Mouse (Mus musculus): ENCODE measurements at regions not wholly inside any gene's neighbourhood (a gene's known extent, or its start where the extent isn't known, plus 50 kb on each side); places are given as distances from the start of the nearest gene placed in this dataset.
"Not testable (repeated sequence)": the region's sequence is repeated elsewhere in the genome, so short reads cannot be mapped to it uniquely, and the experiment has no call there.

DNA sequence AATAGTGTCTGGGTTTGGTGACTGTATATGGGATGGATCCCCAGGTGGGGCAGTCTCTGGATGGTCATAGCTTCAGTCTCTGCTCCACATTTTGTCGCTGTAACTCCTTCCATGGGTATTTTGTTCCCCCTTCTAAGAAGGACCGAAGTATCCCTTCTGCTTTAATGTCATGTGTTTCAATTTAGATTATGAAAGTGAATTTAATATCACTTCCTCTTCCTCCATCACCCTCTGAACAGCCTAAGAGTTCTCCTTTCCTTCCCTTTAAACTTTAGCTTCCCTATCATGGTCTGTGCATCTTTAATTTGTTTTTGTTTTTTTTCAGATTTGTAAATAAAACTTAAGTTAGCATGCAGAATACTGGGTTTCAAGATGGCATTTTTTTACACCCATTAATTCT is 211.0 kb upstream of the Phyhipl start:
- DNase-seq (ENCODE audit: low read depth, low spot score): no peak

DNA sequence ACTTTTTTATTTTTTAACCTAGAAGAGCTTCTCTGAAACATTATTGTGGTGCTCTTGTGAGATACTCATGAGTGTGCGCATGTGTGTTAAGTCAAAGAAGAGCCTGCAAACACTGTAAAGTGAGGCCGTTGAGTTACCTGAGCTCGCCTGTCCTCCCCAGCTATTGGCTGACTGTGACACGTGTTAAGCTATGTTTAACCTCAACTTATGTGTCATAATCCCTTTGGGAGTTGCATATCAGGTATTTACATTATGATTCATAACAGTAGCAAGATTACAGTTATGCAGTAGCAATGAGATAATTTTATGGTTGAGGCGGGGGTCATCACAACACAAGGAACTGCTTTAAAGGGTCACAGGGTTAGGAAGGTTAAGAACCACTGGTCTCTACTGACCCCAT is 208.9 kb upstream of the Phyhipl start:
- no peak for DNase-seq (ENCODE audit: low read depth, low spot score)

DNA sequence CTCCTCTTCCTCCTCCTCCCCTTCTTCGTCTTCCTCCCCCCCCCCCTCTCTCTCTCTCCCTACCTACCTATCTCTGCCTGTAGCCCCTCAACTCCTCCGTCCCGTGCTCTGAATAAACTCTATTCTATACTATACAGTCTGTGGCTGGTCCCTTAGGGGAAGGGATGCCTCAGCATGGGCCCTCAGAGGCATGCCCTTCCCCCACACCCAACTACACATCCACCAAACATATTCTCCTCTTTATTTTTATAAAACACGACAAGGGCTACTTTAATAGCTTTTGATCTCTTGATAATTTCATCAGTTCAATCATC is 206.2 kb upstream of the Phyhipl start:
- no peak for DNase-seq (ENCODE audit: low read depth, low spot score)

DNA sequence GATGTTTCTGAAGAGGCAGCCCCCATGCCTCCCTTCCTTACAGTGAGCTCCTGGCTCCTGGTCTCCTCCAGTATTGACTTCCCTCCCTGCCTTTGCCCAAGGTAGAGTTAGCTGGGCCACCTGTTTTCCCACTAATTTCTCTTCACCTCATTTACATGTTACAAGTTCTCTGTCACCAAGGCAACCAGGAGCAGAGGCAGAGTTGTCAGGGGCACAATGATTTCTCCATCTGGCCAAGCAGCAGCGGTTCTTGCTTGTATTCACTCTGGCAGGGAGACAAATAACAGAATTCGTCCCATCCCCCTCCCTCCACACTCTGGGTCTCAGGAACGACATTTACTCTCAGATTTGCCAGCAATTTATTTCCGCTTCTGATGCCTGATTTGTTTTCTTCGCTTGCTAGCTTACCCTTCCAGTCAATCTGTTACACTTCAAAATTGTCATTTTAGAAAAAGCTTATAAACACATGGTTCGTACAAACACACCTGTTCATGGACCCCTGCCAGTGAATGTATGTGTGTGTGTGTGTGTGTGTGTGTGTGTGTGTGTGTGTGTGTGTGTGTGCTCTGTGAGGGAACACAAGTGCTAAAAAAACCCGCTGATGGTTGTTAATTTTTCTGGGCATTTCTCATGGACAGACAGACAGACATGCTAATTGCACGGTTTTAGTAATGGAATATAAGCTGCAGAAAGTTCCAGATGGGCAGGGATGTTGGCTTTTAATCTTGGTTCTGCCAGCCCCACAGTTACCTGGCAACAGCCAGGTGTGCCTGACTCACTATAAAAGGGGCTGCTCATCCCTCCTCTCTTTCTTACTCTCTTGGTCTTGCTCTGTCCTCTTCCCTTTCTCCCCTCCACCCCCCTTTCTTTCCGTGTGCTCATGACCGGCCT is 205.6 kb upstream of the Phyhipl start:
- no peak for DNase-seq (ENCODE audit: low read depth, low spot score)

DNA sequence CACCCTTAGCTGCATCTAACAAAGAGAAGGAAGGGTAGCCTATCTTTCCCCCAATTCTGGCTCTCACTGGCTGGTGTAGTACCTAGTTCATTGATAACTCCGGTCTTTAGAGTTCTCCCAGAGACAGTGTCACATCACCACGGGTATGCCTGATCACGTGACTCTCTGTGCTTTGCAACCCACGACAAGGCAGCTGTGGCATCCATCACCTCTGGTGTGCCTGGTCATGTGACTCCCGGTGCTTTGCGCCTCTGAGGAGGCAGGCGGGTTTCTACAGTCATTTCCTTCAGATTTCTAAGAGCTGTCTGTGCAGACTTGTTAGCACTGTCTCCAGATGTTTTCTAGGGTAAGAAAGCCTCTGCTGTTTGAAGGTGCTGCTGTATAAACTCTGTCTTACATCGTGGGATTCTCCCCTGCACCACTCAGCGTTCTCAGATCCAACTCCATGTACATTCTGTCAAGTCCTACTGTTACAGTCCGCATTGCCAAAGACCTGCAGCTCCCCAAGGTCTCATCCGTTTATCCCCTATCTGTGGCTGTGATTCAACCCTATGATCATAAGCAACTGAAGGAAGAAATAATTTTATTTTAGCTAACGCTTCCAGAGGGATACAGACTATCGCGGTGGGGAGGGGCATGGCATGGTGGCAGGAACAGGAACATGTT is 201.5 kb upstream of the Phyhipl start:
- DNase-seq (ENCODE audit: low read depth, low spot score): no peak

DNA sequence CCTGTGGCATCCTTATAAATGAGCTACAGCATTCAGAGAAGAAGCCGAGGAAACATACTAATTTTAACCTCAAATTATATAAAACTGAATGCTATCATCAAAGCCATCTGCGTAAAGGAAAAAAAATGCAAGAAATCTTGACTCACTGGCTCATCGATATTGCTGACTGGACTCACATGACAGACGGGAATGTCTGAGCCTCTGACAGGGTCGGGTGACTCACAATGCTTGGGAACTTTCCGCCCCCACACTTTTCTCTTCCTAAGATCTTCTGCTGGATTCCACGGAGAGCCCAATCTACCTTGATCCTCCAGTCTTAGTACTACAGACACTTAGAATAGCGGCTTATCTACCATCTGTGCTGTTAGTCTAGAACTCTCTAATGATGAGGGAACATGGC is 200.2 kb upstream of the Phyhipl start:
- DNase-seq (ENCODE audit: low read depth, low spot score): no peak

DNA sequence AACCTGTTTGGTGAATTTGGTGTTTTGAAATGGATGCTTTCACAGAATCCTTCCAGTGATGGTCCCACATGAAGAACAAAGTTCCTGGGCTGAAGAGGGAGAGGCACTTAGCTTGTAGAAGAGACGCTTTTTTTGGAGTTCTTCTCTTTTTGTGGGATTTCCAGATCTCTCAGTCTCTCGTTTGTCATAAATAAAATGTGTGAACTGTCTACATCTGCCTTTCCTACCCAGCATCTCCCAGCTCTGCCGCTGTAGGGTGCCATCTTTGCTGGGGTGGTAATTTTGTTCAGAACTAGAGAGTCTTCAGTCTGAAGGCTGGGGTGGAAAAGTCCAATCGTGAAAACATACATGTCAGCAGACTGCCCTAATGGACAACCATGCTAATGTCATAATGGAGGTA is 197.8 kb upstream of the Phyhipl start:
- no peak for DNase-seq (ENCODE audit: low read depth, low spot score)

DNA sequence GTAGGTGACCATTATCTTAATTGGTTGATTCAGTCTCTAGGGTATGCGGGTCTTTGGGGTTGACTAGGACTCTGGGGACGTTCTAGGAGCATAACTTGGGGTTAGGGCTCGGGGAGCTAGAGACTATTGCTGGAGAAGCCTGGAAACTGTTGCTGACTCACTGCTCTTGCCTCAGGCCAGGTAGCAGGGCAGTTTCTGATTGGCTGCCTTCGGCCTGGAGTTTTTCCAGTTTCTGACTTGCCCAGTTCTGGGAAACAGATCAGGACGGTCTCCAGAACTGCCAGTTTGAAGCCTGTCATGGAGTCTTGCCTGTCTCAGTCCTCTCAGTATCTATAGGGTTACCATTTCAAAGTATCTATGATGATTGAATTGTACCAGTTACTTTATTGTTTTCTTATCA is 192.4 kb upstream of the Phyhipl start:
- no peak for DNase-seq (ENCODE audit: low read depth, low spot score)

DNA sequence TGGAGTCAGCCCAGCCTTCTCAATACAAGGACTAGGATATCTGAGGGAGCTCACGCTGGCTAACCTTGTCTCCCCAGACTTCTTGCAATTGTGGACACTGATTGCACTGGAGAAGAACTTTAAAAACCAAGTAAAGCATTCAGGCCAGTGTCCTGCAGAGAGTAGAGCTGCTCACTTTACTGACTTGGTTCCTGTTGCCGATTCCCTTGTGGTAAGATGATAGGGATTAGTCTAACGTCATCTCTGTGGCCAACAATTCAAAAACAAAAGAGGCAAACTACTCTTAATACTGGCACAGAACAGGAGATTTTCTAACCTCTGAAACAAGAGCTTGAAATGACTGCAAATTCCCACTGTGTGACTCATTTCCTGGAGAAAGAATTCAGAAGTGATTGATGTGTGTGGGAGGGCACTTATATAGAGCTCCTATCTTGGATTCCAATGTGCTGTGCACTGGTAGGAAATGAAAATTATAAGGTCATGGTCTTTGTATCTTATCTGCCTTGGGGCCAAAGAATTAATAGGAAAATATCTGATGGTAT is 191.6 kb upstream of the Phyhipl start:
- DNase-seq (ENCODE audit: low read depth, low spot score): no peak

DNA sequence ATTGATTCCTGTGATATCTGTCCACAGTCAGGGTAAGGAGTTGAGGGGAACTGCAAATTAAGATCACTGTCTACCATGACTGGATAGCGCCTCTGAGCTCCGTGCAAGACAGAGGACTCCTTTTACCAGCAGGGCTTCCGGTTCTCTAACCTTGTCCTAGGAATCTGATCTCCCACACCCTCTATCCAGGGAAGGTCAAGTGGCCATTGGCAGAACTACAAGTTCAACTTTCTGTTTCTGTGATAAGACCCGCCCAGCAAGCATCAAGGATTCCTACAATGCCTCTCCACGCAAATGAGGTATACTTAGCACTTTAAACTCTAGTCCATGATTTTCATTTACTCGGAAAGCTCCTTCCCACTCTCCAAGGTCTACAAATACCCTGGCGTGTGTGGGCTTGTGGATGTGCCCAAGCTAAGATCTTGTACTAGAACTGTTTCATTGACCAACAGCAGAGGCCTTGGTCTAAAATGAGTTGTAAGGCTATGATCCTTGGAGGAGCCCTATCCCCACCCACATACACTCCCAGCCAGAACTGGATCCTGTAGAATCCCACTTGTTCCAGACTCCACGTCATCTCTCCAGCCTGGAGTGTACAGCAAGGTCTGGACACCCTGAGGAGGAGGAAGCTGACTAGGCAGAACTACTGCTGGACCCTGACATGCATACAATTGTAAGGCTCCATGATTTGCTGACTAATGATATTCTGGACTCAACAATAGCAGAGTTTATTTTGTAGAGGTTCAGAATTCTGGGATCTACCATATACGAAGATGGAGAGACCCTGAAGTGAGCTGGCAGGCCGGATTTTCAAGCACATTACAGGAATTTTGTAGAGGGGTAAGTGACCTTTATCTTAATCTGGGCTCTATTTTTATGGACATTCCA is 190.8 kb upstream of the Phyhipl start:
- no peak for DNase-seq (ENCODE audit: low read depth, low spot score)

DNA sequence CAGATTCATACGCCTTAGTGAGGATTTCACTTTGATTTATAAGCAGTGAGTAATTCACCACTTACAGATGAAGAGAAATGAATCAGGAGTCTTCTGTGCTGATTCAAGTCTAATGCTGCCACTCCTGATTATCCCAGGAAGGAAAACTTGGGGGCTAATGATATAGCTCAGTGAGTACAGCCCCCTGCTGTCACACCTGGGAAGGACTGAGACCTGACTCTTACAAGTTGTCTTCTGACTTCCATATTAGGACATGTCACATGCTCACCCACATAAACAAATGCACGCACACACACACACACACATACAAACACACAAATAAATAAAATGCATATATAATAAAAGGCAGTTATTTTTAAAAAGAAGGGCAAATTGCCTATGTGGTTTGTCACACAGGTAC is 188.1 kb upstream of the Phyhipl start:
- no peak for DNase-seq (ENCODE audit: low read depth, low spot score)

DNA sequence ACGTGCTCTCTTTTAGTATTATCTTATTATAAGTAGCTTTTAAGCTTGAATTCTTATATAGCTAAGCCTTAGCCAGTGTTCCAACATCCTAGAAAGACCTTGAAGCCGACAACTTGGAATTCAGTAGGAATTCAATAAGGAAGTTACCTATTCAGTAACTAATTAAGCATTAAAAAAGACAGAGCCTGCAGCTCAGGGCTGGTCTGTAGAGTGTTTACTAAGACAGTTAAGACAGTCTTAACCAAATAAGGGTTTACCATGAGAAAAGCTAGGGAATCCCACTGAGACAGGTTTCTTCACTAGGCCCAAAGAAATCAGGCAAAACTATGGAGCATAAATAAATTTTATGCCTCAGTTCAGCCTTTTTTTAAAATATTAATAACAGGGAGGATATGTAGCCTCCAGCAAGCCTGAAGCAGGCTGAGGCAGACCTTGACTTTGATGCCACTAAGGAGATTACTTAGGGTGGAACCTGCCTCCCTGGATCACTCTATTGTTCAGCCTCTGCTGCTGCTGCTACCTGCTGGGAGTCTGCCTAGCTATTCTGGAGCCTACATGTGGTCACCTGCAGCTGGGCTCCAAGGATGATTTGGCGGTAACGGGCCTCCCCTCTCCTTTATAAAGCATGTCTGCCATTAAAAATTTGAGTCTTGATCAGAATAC is 186.5 kb upstream of the Phyhipl start:
- DNase-seq (ENCODE audit: low read depth, low spot score): no peak

DNA sequence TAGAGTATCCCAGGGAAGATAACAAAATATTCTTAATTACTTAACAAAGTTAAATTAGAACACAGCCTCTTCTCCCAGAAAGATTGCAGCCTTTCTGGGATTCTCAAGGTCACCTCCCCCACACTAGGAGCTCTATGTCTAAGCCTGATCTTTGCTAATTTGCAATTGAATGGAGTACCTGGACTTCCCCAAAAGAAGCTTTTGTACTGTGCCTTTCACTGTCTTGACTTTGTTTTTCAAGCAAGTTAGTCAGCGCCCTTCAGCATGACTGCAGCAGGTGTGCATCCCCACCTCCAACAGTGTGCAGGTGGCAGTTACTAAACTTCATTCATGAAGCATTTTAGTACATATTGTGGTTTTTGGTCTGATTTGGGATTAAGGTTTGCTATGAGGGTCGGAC is 185.4 kb upstream of the Phyhipl start:
- DNase-seq (ENCODE audit: low read depth, low spot score): not testable (repeated sequence)

DNA sequence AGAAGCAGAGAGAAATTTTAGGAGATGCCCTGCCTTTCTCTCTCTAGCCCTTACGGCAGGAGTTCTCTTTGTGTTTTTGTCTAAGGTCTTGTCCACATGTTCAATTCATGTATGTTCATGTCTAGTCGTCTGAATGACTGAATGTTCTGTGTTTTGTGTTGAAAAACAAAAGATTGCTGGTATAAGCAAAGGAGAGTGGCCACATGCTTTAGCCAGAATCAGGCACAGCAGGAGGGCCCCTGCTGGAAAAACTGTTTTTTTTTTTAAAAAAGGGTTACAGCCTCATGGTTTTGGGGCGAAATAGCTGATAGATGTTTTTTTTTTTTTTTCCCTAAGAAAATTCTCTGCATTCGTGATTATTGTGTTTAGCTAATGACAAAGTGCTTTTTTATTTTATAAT is 182.4 kb upstream of the Phyhipl start:
- no peak for DNase-seq (ENCODE audit: low read depth, low spot score)

DNA sequence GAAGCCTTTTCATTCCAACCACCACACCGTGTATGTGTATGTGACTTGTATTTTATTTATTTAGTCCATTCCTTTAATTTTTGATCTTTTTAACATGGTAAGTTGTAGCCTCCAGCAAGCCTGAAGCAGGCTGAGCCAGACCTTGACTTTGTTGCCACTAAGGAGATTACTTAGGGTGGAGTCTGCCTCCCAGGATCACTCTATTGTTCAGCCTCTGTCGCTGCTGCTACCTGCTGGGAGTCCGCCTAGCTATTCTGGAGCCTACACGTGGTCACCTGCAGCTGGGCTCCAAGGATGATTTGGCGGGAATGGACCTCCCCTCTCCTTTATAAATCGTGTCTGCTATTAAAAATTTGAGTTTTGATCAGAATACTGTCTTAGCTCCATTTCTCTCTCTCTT is 181.6 kb upstream of the Phyhipl start:
- DNase-seq (ENCODE audit: low read depth, low spot score): no peak

DNA sequence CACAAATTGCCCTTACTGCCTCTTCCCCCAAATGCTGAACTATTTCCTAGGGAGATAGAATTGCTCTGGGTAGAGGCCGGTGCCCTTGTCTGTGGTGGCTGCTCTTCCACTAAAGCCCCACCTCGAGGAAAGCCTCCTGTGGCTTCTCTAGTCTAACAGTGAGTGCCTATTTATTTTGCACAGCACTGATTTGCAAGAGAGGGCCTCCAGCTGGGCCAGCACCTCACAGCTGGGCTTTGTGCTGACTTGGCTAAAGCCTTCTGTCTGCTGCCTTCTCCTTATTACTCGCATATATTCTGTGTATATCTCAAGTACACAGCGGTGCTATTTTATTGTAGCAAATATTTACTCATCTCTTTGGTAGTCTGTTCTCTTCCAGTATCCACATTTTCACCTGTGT is 176.9 kb upstream of the Phyhipl start:
- DNase-seq (ENCODE audit: low read depth, low spot score): no peak

DNA sequence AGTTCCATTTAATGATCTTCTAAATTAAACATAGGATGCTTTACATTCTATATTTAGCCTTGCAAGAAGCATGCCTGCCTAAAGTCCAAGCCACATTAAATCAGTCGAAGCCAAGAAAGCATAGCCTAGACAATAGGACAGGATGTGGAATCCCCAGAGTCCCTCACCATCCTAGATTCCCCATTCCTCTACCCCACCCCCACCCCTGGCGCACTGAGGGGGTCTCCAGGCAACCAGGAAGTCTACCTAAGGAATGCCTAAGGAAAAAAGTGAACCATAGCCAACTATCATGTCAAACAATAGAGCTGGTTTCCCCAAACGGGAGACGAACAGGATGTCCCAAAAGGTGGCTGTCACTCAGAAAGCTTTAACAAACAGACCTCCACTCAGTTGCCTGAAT is 172.5 kb upstream of the Phyhipl start:
- no peak for DNase-seq (ENCODE audit: low read depth, low spot score)

DNA sequence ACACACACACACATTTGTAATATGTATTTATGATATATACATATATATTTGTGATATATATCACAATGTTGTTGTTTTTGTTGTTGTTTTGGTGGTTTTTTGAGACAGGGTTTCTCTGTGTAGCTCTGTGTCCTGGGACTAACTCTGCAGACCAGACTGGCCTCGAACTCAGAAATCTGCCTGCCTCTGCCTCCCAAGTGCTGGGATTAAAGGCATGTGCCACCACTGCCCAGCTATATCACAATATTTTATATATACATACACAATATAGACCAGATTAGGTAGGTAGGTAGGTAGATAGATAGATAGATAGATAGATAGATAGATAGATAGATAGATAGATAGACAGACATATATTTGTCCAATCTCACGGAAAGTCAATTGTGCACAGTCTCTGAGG is 171.8 kb upstream of the Phyhipl start:
- not testable (repeated sequence) for DNase-seq (ENCODE audit: low read depth, low spot score)

DNA sequence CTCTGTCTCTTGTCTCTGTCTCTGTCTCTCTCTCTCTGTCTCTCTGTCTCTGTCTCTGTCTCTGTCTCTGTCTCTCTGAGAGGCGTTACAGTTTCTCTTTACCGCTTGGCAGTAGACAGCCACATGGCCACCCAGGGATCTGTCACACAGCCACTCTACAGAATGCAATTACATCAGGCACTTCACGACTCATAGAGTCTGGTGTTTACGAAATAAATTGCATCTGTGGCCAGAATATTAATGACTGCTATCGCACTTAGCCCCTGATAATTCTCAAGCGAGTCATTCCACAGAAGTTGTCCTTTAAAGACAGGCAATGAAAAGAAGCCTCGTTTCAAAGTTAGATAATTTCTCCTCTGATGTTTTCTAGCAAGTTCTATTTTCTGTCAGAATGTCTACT is 170.9 kb upstream of the Phyhipl start:
- DNase-seq (ENCODE audit: low read depth, low spot score): no peak

DNA sequence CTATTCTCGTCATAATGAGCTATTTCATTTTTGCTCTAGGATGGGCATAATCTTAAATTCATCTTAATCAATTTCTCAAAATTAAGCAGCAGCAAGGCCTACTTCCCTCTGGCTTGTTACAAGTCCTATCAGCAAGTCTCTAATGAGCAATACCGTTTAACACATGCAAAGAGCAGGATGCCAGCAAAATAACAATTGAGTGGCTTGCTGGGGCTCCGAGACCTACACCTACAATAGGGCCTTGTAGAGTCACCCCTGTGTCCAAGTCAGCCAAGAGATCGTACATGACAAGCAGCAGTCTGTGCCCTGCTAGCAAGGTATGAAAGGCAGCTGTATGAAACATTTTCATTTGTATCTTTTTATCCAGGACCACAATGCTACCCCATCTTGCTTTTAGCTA is 169.7 kb upstream of the Phyhipl start:
- no peak for DNase-seq (ENCODE audit: low read depth, low spot score)

DNA sequence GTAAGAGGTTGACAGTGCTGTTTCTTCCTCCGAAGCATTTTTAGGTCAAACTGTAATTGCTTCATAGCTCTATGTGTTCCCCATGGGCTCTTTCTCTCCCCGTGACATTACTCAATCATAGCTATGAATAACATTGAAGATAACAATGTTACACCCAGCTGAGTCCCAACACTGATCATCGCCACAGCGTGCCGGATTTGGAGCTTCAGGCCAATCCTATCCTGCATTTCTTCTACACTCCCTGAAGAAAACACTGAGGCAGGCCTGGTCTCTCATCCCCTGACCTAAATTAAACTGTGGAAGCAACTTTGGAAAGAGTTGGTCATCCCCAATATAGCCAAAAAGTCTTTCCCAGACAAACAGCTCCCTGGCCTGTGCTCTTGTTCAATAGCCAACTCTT is 168.7 kb upstream of the Phyhipl start:
- DNase-seq (ENCODE audit: low read depth, low spot score): no peak

DNA sequence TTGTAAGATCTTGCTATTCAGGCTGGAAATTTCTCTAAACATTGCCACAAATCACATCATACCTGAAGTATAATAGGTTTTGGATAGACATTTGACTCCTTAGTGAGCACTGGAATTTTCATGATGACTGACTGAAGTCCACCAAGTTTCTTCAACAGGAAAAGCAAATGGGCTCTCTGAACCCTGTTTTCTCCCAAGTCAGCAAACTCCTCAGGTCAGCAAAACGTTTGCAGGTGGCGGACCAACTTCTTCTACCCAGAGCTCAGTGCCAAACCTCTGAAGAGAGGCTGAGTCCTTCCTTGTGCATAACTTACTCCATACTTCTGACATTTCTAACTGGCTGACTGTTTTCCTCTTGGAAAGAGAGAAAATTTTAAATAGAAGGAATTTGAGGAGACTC is 164.2 kb upstream of the Phyhipl start:
- no peak for DNase-seq (ENCODE audit: low read depth, low spot score)

All from embryo, embryonic 11.5 days (tissue).